8 mouse cellular contexts compared by ENCODE assay signal in genomic region chr10:33904530-33905481, GRCm38 (mm10). TPM values are rescaled to one million over a fixed set of nuclear protein-coding genes. Genes with fewer than 3 reads are reported as not detected.
DNase-seq lines count a peak whose midpoint lies in the region; ATAC-seq and TF ChIP-seq lines count a peak whose summit lies in the region.

Rsph4a (plus strand) TSS chr10:33905111.

- peak; percentile 1 for DNase-seq in cerebellum, adult 9-10 months
- no peak for DNase-seq in cerebellum, adult 11 months
- peak; percentile 4 to 6 for DNase-seq in heart, adult 9 months (ENCODE audit: low spot score in 2 of 2)
- peak; percentile 66 for DNase-seq in kidney, adult 9 months
- DNase-seq in limb, embryonic 10.5 days (ENCODE audit: low spot score), result peak; percentile 60
- DNase-seq in midbrain, postnatal 0 days (ENCODE audit: low spot score), result peak; percentile 92
- peak; percentile 60 for DNase-seq in testis, postnatal 10 days (ENCODE audit: low spot score)

- no peak for TF ChIP-seq CTCF in midbrain, postnatal 0 days (IDR thresholded peaks at IDR 0.05)

- no peaks in the 10 kb centered on the region for H3K27me3 ChIP-seq in limb, embryonic 10.5 days (ENCODE audit: low read depth, poor library complexity, severe bottlenecking)
- no peaks in the 10 kb centered on the region for H3K27me3 ChIP-seq in midbrain, postnatal 0 days (ENCODE audit: insufficient read depth, low read length)

- peak within 1 kb of the TSS; percentile 51; the same call in 1 of the 2 replicates for H3K9ac ChIP-seq in midbrain, postnatal 0 days (replicated peaks; ENCODE audit: low read length, poor library complexity, severe bottlenecking)

- H3K4me3 ChIP-seq in limb, embryonic 10.5 days, result peak within 1 kb of the TSS; percentile 44
- H3K4me3 ChIP-seq in midbrain, postnatal 0 days (ENCODE audit: low read depth, low read length), result peak within 1 kb of the TSS; percentile 52

- peaks cover 7% of the 10 kb centered on the region; the same call in 1 of the 2 replicates for H3K4me1 ChIP-seq in limb, embryonic 10.5 days
- H3K4me1 ChIP-seq in midbrain, postnatal 0 days (ENCODE audit: insufficient read depth, low read length), result no peaks in the 10 kb centered on the region

- 7% methylated on average over 17 of the region's 17 CpGs for WGBS in limb, embryonic 10.5 days
- WGBS in midbrain, postnatal 0 days, result 6% methylated on average over 17 of the region's 17 CpGs

- peak; percentile 47; the same call in 1 of the 2 replicates for ATAC-seq in common myeloid progenitor, adult 5-6 weeks (replicated peaks; ENCODE audit: low read depth, poor library complexity, severe bottlenecking)
- peak; percentile 99 for ATAC-seq in midbrain, postnatal 0 days (ENCODE audit: low FRiP score)

- H3K9me3 ChIP-seq in limb, embryonic 10.5 days (replicated peaks), result no peaks in the 10 kb centered on the region
- no peaks in the 10 kb centered on the region for H3K9me3 ChIP-seq in midbrain, postnatal 0 days (ENCODE audit: low read length)

- no peaks in the 10 kb centered on the region for H3K36me3 ChIP-seq in limb, embryonic 10.5 days
- no peaks in the 10 kb centered on the region for H3K36me3 ChIP-seq in midbrain, postnatal 0 days (ENCODE audit: insufficient read depth, low read length)

- peak within 1 kb of the TSS; percentile 82 for H3K4me2 ChIP-seq in midbrain, postnatal 0 days (ENCODE audit: low read depth, low read length, poor library complexity, severe bottlenecking)

- H3K27ac ChIP-seq in limb, embryonic 10.5 days, result no peak within 1 kb of the TSS
- H3K27ac ChIP-seq in midbrain, postnatal 0 days (ENCODE audit: low read depth, low read length), result 0 out of 2 replicates have a peak within 1 kb of the TSS, but pooled peaks have one; percentile 38

RNA-seq across cellular contexts. Expression of gene Rsph4a, which starts in this region (rescaled TPM):
- not detected in 2 replicates for total RNA-seq in common myeloid progenitor, adult 5-6 weeks (2017)
- 0.05 TPM in 1 of 2 replicates, not detected in the other for polyA plus RNA-seq in limb, embryonic 10.5 days (2016; fragmentation: Nextera tagmentation; extraction: Ambion mirVana)
- 2.3 and 2.8 TPM in 2 replicates for total RNA-seq in midbrain, postnatal 0 days (2014; rRNA removed)
- 1.9 and 2.6 TPM in 2 replicates for polyA plus RNA-seq in midbrain, postnatal 0 days (2015; fragmentation: Nextera tagmentation; extraction: Ambion mirVana)

Comparison
In these comparisons a context has a peak if more than half of its experiments do, and no peak if none do; other contexts are left out.
1. Peak in ATAC-seq in common myeloid progenitor, adult 5-6 weeks; RNA of the gene not detected or under 1 TPM.
2. Peak in DNase-seq and H3K4me3 ChIP-seq in limb, embryonic 10.5 days; RNA of the gene not detected or under 1 TPM.